Mouse (Mus musculus) heart, postnatal 0 days (tissue): ENCODE measurements around the gene Snapc1. TPM values are rescaled to one million over a fixed set of nuclear protein-coding genes. Genes with fewer than 3 reads are reported as not detected.

Experiments used
- ATAC-seq: fragments of 200-750 bp; cut with Nextera tagmentation; 2 replicates; pipeline ENCODE4 v1.8.0; 2017; ENCODE audit warnings: low read depth, moderate number of reproducible peaks, moderate library complexity; ENCODE audit not compliant: insufficient read depth
- DNase-seq: peaks from one replicate; pipeline ENCODE4 v3.0.0-alpha.2; 2016; ENCODE audit warnings: low spot score
- H3K27ac ChIP-seq: fragments of 300-500 bp; sonication (generic); 2 replicates; pipeline ENCODE4 v1.5.1; 2014; ENCODE audit warnings: low read depth, mild to moderate bottlenecking
- H3K27me3 ChIP-seq: fragments of 300-500 bp; sonication (generic); 2 replicates; pipeline ENCODE4 v1.6.1; 2014; ENCODE audit warnings: low read length, mixed read lengths; ENCODE audit not compliant: control insufficient read depth, insufficient read depth
- H3K36me3 ChIP-seq: fragments of 300-500 bp; sonication (generic); replicated peaks from 2 replicates; pipeline ENCODE4 v1.6.1; 2014; ENCODE audit warnings: low read length, mixed read lengths; ENCODE audit not compliant: control insufficient read depth, insufficient read depth
- H3K4me1 ChIP-seq: fragments of 300-500 bp; sonication (generic); 2 replicates; pipeline ENCODE4 v1.6.1; 2014; ENCODE audit warnings: antibody characterized with exemption; ENCODE audit not compliant: control insufficient read depth, insufficient read depth
- H3K4me2 ChIP-seq: fragments of 300-500 bp; sonication (generic); 2 replicates; pipeline ENCODE4 v1.6.1; 2014; ENCODE audit warnings: low read depth, mild to moderate bottlenecking, low read length, moderate library complexity
- H3K4me3 ChIP-seq: fragments of 300-500 bp; sonication (generic); 2 replicates; pipeline ENCODE4 v1.5.1; 2014; ENCODE audit warnings: low read depth, low read length
- H3K9ac ChIP-seq: fragments of 300-500 bp; sonication (generic); replicated peaks from 2 replicates; pipeline ENCODE4 v1.6.1; 2014; ENCODE audit warnings: low read depth, low read length, mixed read lengths
- H3K9me3 ChIP-seq: fragments of 300-500 bp; sonication (generic); replicated peaks from 2 replicates; pipeline ENCODE4 v1.6.1; 2016; ENCODE audit warnings: low read length; ENCODE audit not compliant: control insufficient read depth
- CTCF ChIP-seq: IDR thresholded peaks from 2 replicates; pipeline ENCODE4 v1.5.1; 2016; ENCODE audit warnings: antibody characterized with exemption, control low read depth, low read depth
- EP300 ChIP-seq: IDR thresholded peaks from 2 replicates; pipeline ENCODE4 v1.6.1; 2016; ENCODE audit warnings: antibody characterized with exemption, low read depth
- WGBS: fragments of 180-500 bp; shearing (Covaris S2); extraction: QIAGEN DNeasy Blood & Tissue Kit; methylation state at CpG from one replicate; pipeline ENCODE4 v1.1.7; 2014; 5-methylcytosine and 5-hydroxymethylcytosine counted together
- polyA plus RNA-seq: library from polyadenylated mRNA; unstranded; fragments of >200 nt; fragmentation: Nextera tagmentation; extraction: Ambion mirVana; gene quantifications from 2 replicates; pipeline ENCODE4 v1.2.1, GENCODE M21; 2015
- total RNA-seq: library from RNA; depleted of rRNA; stranded (reverse); fragments of >200 nt; gene quantifications from 2 replicates; pipeline ENCODE4 v1.2.3, GENCODE M21; 2014; ENCODE audit warnings: low replicate concordance

The Snapc1 gene
- total and polyA plus RNA-seq, 2 experiments from 2014 or later, result 2.1 to 8.5 TPM

GRCm38 (mm10) chr12:73937353-73937752 lies 26.9 kb upstream of the Snapc1 start, which contains the start of gene Gm49321:
Gene Gm49321 (plus strand): TSS chr12:73937653.
- peaks cover 87% of the 10 kb centered on the region for H3K36me3 ChIP-seq
- no peaks in the 10 kb centered on the region for H3K9me3 ChIP-seq
- no peaks in the 10 kb centered on the region for H3K27me3 ChIP-seq
- no peak for ATAC-seq
- H3K4me3 ChIP-seq, result no peak within 1 kb of the TSS
- no peak within 1 kb of the TSS for H3K4me2 ChIP-seq
- H3K27ac ChIP-seq, result no peak within 1 kb of the TSS
- H3K9ac ChIP-seq, result no peak within 1 kb of the TSS
- no peak for TF ChIP-seq EP300
- TF ChIP-seq CTCF, result no peak
- 88% methylated on average over 1 of the region's 1 CpGs for WGBS
- peaks cover 4% of the 10 kb centered on the region; the same call in 1 of the 2 replicates for H3K4me1 ChIP-seq
- DNase-seq, result no peak

GRCm38 (mm10) chr12:73939542-73939941 lies 24.7 kb upstream of the Snapc1 start:
- 54% methylated on average over 6 of the region's 6 CpGs for WGBS
- Histone ChIP-seq H3K4me1 (peaks cover 4% of the 10 kb centered on the region; the same call in 1 of the 2 replicates), H3K4me2 (no peak overlapping the region), H3K27ac (no peak overlapping the region), H3K27me3 (no peaks in the 10 kb centered on the region), H3K36me3 (peaks cover 85% of the 10 kb centered on the region), H3K9me3 (no peaks in the 10 kb centered on the region), H3K4me3 (no peak overlapping the region), H3K9ac (no peak overlapping the region)
- DNase-seq, result no peak
- ATAC-seq, result no peak
- TF ChIP-seq EP300 (no peak), CTCF (no peak)

- peak overlapping the region; percentile 56 for H3K4me3 ChIP-seq
- no peak overlapping the region for H3K9ac ChIP-seq
- TF ChIP-seq CTCF (no peak), EP300 (no peak)
- peak overlapping the region; percentile 74 for H3K27ac ChIP-seq
- H3K27me3 ChIP-seq, result no peaks in the 10 kb centered on the region
- no peak for DNase-seq
- H3K9me3 ChIP-seq, result no peaks in the 10 kb centered on the region
- peaks cover 17% of the 10 kb centered on the region for H3K4me1 ChIP-seq
- peaks cover 19% of the 10 kb centered on the region for H3K36me3 ChIP-seq
- ATAC-seq, result peak; percentile 39; the same call in 1 of the 2 replicates
- 58% methylated on average over 4 of the region's 4 CpGs for WGBS
- H3K4me2 ChIP-seq, result peak overlapping the region; percentile 82
Observed at GRCm38 (mm10) chr12:73948415-73948814, 15.9 kb upstream of the Snapc1 start.

GRCm38 (mm10) chr12:73949318-73950058 lies 14.8 kb upstream of the Snapc1 start:
- Histone ChIP-seq H3K4me1 (peaks cover 24% of the 10 kb centered on the region), H3K4me3 (peak overlapping the region; percentile 56), H3K27me3 (no peaks in the 10 kb centered on the region), H3K36me3 (peaks cover 10% of the 10 kb centered on the region), H3K9me3 (no peaks in the 10 kb centered on the region), H3K27ac (peak overlapping the region; percentile 74), H3K9ac (peak overlapping the region; percentile 58), H3K4me2 (peak overlapping the region; percentile 82)
- TF ChIP-seq EP300 (no peak), CTCF (no peak)
- DNase-seq, result peak; percentile 50
- WGBS, result 6% methylated on average over 46 of the region's 46 CpGs
- peak; percentile 72 for ATAC-seq

- Histone ChIP-seq H3K27ac (peak overlapping the region; percentile 28; the same call in 1 of the 2 replicates), H3K4me2 (peak overlapping the region; percentile 63), H3K9me3 (no peaks in the 10 kb centered on the region), H3K9ac (peak overlapping the region; percentile 38), H3K27me3 (no peaks in the 10 kb centered on the region), H3K36me3 (no peaks in the 10 kb centered on the region), H3K4me3 (peak overlapping the region; percentile 38), H3K4me1 (peaks cover 29% of the 10 kb centered on the region)
- 2% methylated on average over 15 of the region's 15 CpGs for WGBS
- DNase-seq, result peak; percentile 47
- TF ChIP-seq EP300 (no peak), CTCF (no peak)
- ATAC-seq, result peak; percentile 45
Observed at GRCm38 (mm10) chr12:73952879-73953278, 11.4 kb upstream of the Snapc1 start.
